Mouse (Mus musculus) neural tube, embryonic 10.5 days (tissue): ENCODE data around the gene Tcf7.

Experiments used
- DNase-seq: peaks from one replicate; pipeline ENCODE4 v3.0.0-alpha.2; 2017; ENCODE audit warnings: low spot score; ENCODE audit errors: extremely low spot score

Tcf7 gene

GRCm38 (mm10) chr11:52268104-52268835, 14.5 kb downstream of the Tcf7 start:
- DNase-seq, result no peak

- DNase-seq, result no peak
Observed at GRCm38 (mm10) chr11:52267271-52267670, 15.5 kb downstream of the Tcf7 start.

- DNase-seq, result no peak
Observed at GRCm38 (mm10) chr11:52265616-52266307, 17.1 kb downstream of the Tcf7 start.

- DNase-seq, result no peak
Observed at GRCm38 (mm10) chr11:52264871-52265270, 17.9 kb downstream of the Tcf7 start.

- no peak for DNase-seq
Observed at GRCm38 (mm10) chr11:52262338-52262737, 20.5 kb downstream of the Tcf7 start.

GRCm38 (mm10) chr11:52261937-52262336, 20.9 kb downstream of the Tcf7 start:
- DNase-seq, result no peak

- no peak for DNase-seq
Observed at GRCm38 (mm10) chr11:52260878-52261277, 21.9 kb downstream of the Tcf7 start.

GRCm38 (mm10) chr11:52258711-52259110, 24.1 kb downstream of the Tcf7 start:
- DNase-seq, result no peak

GRCm38 (mm10) chr11:52257376-52257775, 25.4 kb downstream of the Tcf7 start:
- no peak for DNase-seq

GRCm38 (mm10) chr11:52255077-52255476, 27.7 kb downstream of the Tcf7 start:
- no peak for DNase-seq

GRCm38 (mm10) chr11:52253674-52254375, 29.0 kb downstream of the Tcf7 start:
- DNase-seq, result peak; percentile 59

- DNase-seq, result no peak
Observed at GRCm38 (mm10) chr11:52252692-52253091, 30.1 kb downstream of the Tcf7 start.

- no peak for DNase-seq
Observed at GRCm38 (mm10) chr11:52251770-52252169, 31.0 kb downstream of the Tcf7 start.

- no peak for DNase-seq
Observed at GRCm38 (mm10) chr11:52249452-52249851, 33.4 kb downstream of the Tcf7 start.

- no peak for DNase-seq
Observed at GRCm38 (mm10) chr11:52240898-52241542, 41.8 kb downstream of the Tcf7 start.

GRCm38 (mm10) chr11:52234509-52234908, 48.3 kb downstream of the Tcf7 start:
- no peak for DNase-seq

- no peak for DNase-seq
Observed at GRCm38 (mm10) chr11:52233906-52234305, 48.9 kb downstream of the Tcf7 start.

GRCm38 (mm10) chr11:52233043-52233653, 49.7 kb downstream of the Tcf7 start:
- DNase-seq, result no peak

GRCm38 (mm10) chr11:52231606-52232541, 50.9 kb downstream of the Tcf7 start, which contains the start of gene Skp1a:
Skp1a (plus strand) TSS chr11:52231995.
- DNase-seq, result peak; percentile 94

GRCm38 (mm10) chr11:52230694-52231093, 52.1 kb downstream of the Tcf7 start:
- DNase-seq, result no peak
